Mouse (Mus musculus) testis, adult 2 months (tissue): ENCODE data around the gene Card10. TPM values are rescaled to one million over a fixed set of nuclear protein-coding genes. Genes with fewer than 3 reads are reported as not detected.
"Not testable (repeated sequence)": the region's sequence is repeated elsewhere in the genome, so short reads cannot be mapped to it uniquely, and the experiment has no call there.

Experiments used
- H3K27ac ChIP-seq: fragments of 200-500 bp; 2 replicates; pipeline ENCODE4 v1.5.1; 2012; ENCODE audit warnings: low read depth, low read length; ENCODE audit not compliant: control insufficient read depth, insufficient read depth
- H3K27me3 ChIP-seq: fragments of 200-500 bp; 2 replicates; pipeline ENCODE4 v1.6.1; 2012; ENCODE audit warnings: mild to moderate bottlenecking, low read length, moderate library complexity; ENCODE audit not compliant: control insufficient read depth, insufficient read depth
- H3K36me3 ChIP-seq: fragments of 200-500 bp; 2 replicates; pipeline ENCODE4 v1.6.1; 2012; ENCODE audit warnings: mild to moderate bottlenecking, low read length; ENCODE audit not compliant: control insufficient read depth, insufficient read depth
- H3K4me1 ChIP-seq: fragments of 200-500 bp; 2 replicates; pipeline ENCODE4 v1.6.1; 2012; ENCODE audit warnings: low read length; ENCODE audit not compliant: control insufficient read depth, insufficient read depth
- H3K4me3 ChIP-seq: fragments of 200-500 bp; 2 replicates; pipeline ENCODE4 v1.5.1; 2012; ENCODE audit warnings: low read depth, mild to moderate bottlenecking, low read length, moderate library complexity, mixed read lengths; ENCODE audit not compliant: control insufficient read depth
- CTCF ChIP-seq: fragments of 200-500 bp; IDR thresholded peaks from 2 replicates; pipeline ENCODE4 v1.5.1; 2012; ENCODE audit warnings: low read depth, mild to moderate bottlenecking, inconsistent platforms, low read length, moderate library complexity; ENCODE audit not compliant: control insufficient read depth, insufficient read depth, insufficient replicate concordance
- POLR2A ChIP-seq: fragments of 200-500 bp; IDR thresholded peaks from 2 replicates; pipeline ENCODE4 v1.6.1; 2012; ENCODE audit warnings: low read depth, mild to moderate bottlenecking, inconsistent platforms, low read length, moderate library complexity; ENCODE audit not compliant: control insufficient read depth
- polyA plus RNA-seq: library from polyadenylated mRNA; depleted of rRNA; stranded (reverse); fragments of >200 nt; gene quantifications from 2 replicates; pipeline ENCODE4 v1.2.3, GENCODE M21; 2012; rRNA removed

The Card10 gene
- polyA plus RNA-seq, result 5.0 and 5.9 TPM in 2 replicates

DNA sequence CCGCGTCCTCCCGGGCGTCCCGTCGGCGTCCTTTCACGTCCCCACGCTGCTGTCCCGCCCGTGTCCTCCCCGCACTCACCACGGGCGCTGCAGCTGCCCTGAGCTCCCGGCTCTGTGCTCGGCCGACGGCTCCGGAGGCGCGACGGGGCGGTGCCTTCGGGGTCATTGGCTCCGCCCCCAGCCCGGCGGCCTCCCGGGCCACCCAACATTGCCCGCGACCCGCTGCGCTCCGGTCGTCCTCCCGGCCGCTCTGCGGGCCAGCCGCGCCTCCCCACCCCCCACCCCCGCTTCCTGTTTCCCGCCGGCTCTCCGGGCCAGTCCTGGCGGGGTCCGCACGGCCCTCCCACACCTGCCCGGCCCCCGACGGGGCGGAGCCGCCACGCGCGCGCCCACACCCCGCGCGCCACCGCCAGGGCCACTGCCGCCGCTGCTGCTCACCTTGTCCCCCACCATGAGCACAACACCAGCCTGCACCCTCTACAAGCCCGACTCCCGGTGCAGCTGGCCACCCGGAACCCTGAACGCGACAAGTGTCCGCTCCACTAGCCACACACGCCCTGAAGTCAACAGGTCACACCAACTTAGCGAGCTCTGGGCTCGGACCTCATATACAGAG lies at the start of gene Card10:
Card10 (minus strand) TSS at position 267 of the 616 bp plus-strand sequence.
- Histone ChIP-seq H3K36me3 (no peaks in the 10 kb centered on the region), H3K27ac (peak within 1 kb of the TSS; percentile 71), H3K4me3 (peak within 1 kb of the TSS; percentile 72), H3K27me3 (no peaks in the 10 kb centered on the region), H3K4me1 (peaks cover 9% of the 10 kb centered on the region)
- TF ChIP-seq CTCF (no peak), POLR2A (no peak)

DNA sequence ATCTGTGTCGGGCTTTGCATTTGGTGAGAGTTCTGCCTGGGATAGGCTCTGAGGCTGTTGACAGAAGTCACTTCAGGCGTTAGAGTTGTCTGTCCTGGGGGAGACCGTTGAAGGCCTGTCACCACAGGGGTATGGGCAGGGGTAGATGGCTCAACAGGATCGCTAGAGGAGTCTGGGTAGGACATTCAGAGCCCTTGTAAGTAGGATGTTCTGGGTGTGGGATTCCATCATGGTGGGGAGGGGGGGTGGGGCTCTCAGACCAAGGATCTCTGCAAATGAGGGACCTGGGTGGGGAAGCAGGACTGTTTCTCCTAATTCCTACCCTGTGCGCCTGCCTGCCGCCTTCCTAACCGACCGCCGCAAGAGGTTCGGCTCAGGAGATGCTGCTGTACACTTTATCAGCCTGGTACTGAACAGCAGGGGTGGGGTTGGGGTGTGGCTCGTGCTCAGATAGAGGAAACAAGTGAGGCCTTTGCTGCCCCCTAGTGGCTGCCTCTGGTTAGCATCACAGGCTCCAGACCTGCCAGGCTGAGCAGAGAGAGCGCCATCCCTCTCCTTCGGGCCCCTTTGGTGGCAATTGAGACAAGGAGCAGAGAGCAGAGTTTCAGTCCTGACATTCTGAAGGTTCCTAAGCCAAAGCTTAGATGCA lies 48.8 kb upstream of the Card10 start:
- Histone ChIP-seq H3K36me3 (no peaks in the 10 kb centered on the region), H3K27me3 (no peaks in the 10 kb centered on the region), H3K27ac (no peak overlapping the region), H3K4me3 (peak overlapping the region; percentile 44), H3K4me1 (peaks cover 8% of the 10 kb centered on the region)
- peak; percentile 92 for TF ChIP-seq CTCF
- no peak for TF ChIP-seq POLR2A

DNA sequence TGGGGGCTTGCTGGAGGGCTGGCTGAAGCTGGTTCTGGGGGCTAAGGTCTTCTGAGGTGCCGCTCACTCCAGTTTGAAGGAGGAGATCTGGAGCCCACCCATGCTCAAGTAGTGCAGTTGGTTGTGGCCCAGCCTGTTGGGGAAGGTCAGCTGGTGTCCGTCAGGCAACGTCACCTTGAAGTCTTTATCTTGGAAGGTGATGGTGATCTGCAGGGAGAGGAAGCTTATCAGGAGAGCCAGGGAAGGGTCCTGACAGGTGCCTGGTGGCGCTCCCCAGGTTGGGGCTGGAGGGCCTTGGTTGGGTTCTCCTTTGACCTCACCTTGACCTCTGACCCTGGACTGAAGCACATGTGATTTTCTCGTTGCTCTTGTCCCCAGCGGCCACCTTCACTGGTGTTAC lies 48.1 kb upstream of the Card10 start:
- Histone ChIP-seq H3K4me1 (peaks cover 8% of the 10 kb centered on the region), H3K27me3 (no peaks in the 10 kb centered on the region), H3K27ac (no peak overlapping the region), H3K4me3 (no peak overlapping the region), H3K36me3 (no peaks in the 10 kb centered on the region)
- TF ChIP-seq POLR2A (no peak), CTCF (no peak)

DNA sequence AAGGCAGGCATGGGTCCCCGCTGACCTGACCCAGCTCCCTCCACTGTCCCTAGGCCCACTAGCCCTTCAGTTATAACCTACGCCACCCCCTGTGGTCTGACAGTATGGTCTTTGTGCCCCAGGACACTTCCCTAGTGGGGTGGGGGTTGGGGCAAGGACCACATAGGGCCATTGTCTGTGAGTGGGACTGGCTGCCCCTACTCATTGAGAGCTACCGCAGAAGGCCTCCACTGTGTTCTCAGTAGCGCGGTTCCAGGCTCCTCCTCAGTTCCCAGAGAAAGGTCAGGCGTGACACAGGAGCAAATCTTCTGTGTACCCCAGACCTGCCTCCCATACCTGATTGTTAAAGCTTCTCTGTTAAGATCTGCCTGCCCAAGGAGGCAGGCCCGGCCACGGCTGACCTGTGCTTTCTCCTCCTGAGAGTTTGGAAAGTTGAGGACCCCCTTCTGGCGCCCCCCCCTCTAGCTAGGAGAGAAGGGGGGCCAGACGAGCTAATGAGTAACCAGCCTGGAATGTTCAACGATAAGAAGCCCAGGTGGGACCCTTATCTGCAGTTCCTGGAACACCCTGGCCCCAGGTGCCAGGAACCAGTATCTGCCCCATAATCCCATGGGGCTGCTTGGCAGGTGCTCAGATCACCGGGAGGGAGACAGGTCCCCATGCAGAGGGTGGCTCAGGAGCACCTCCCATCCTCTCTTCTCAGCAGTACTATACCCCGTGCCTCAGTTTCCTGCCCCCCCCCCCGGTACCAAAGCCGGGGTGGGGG lies 47.4 kb upstream of the Card10 start:
- no peak for TF ChIP-seq POLR2A
- no peak for TF ChIP-seq CTCF
- Histone ChIP-seq H3K4me1 (peaks cover 9% of the 10 kb centered on the region), H3K4me3 (no peak overlapping the region), H3K27me3 (no peaks in the 10 kb centered on the region), H3K27ac (no peak overlapping the region), H3K36me3 (no peaks in the 10 kb centered on the region)

GRCm38 (mm10) chr15:78849485-78849884 lies 46.6 kb upstream of the Card10 start:
- no peaks in the 10 kb centered on the region for H3K36me3 ChIP-seq
- H3K27ac ChIP-seq, result no peak overlapping the region
- peaks cover 9% of the 10 kb centered on the region for H3K4me1 ChIP-seq
- H3K4me3 ChIP-seq, result no peak overlapping the region
- no peak for TF ChIP-seq CTCF
- TF ChIP-seq POLR2A, result no peak
- H3K27me3 ChIP-seq, result no peaks in the 10 kb centered on the region

DNA sequence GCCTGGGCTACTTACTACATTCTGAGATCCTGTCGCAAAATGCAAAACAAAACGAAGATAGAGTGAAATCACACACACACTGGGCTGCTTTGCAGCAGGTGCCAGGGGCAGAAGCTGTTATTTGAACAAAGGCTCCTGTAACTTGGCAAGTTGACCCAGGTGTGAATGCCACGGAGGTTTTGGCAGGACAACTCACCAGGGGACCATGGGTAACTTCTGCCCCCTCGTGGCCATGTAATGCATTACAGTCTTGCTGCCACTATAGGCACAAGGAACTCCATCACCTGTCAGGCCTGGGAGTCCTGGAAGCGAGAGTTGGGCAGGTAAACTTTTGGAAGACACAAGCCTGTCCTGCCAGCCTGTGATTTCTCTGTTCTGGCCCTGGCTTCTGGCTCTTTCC lies 45.6 kb upstream of the Card10 start:
- no peaks in the 10 kb centered on the region for H3K27me3 ChIP-seq
- H3K36me3 ChIP-seq, result no peaks in the 10 kb centered on the region
- no peak overlapping the region for H3K4me3 ChIP-seq
- H3K4me1 ChIP-seq, result peaks cover 14% of the 10 kb centered on the region
- H3K27ac ChIP-seq, result no peak overlapping the region
- peak; percentile 89 for TF ChIP-seq CTCF
- no peak for TF ChIP-seq POLR2A

DNA sequence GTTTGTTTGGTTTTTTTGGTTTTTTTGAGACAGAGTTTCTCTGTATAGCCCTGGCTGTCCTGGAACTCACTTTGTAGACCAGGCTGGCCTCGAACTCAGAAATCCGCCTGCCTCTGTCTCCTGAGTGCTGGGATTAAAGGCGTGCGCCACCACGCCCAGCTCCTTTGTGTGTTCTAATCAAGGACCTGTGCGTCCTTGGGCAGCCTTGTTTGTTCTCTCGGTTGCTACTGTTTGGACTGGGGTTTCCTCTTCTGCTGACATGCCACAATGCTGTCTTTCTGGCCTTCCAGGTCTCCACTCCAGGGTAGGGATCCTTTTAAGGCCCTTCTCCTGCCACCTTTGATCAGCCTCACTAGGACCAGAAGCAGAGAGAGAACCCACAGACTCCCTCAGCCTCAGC lies 44.0 kb upstream of the Card10 start:
- H3K4me1 ChIP-seq, result peaks cover 19% of the 10 kb centered on the region
- not testable (repeated sequence) for H3K27ac ChIP-seq, H3K27me3 ChIP-seq, H3K36me3 ChIP-seq, H3K4me3 ChIP-seq

DNA sequence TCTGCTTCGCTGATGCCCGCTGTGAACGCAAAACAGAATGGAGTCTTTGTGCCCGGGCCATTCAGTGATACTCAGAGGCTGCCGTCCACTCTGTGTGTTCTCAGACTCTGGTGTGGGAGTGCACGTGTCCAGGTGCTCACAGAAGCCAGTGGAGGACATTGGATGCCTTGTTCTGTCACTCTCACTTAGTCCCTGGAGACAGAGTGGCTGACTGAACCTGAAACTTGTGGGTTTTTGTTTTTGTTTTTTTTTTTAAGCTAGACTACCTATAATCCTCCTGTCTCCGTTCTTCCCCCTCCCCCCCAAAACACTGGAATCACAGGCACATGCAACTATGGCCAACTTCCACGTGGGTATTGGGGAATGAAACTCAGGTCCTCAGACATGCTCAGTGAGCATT lies 43.5 kb upstream of the Card10 start:
- no peak for TF ChIP-seq POLR2A
- TF ChIP-seq CTCF, result no peak
- H3K36me3 ChIP-seq, result no peaks in the 10 kb centered on the region
- H3K4me3 ChIP-seq, result no peak overlapping the region
- no peaks in the 10 kb centered on the region; the same call in 1 of the 2 replicates for H3K27me3 ChIP-seq
- peaks cover 15% of the 10 kb centered on the region for H3K4me1 ChIP-seq
- H3K27ac ChIP-seq, result no peak overlapping the region
